In the genomic region with DNA sequence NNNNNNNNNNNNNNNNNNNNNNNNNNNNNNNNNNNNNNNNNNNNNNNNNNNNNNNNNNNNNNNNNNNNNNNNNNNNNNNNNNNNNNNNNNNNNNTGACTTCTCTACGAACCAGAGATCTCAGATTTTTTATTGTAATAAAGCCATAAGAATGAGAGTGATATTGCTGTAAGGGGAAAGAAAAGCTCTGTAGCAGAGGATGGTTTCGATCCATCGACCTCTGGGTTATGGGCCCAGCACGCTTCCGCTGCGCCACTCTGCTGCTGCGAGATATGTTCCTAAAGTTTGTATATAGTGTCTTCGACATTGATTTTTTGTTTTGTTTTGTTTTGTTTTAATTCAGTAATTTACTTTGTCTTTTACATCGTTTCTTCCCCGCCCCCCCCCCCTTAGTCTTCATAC, we compare ENCODE assay signal across 18 mouse cellular contexts. TPM values are rescaled to one million over a fixed set of nuclear protein-coding genes. Genes with fewer than 3 reads are reported as not detected.
DNase-seq lines count a peak whose midpoint lies in the region; ATAC-seq and TF ChIP-seq lines count a peak whose summit lies in the region.
"Had no signal": no experiment of that assay in that cellular context is flagged by ENCODE, and none has a peak within 500 bp of the region (broad histone marks: within the 10 kb centered on the region; RNA-seq: fewer than 3 reads in every experiment).

No protein-coding gene starts in this region.

- no peak overlapping the region for H3K9ac ChIP-seq in forebrain, embryonic 15.5 days (replicated peaks)
- H3K9ac ChIP-seq in liver, postnatal 0 days (replicated peaks), result no peak overlapping the region
- H3K9ac ChIP-seq in liver, embryonic 13.5 days, result no peak overlapping the region
- H3K9ac ChIP-seq: neural tube, embryonic 15.5 days had no signal

- no peak for ATAC-seq in forebrain, embryonic 15.5 days (replicated peaks)
- no peak for ATAC-seq in liver, postnatal 0 days
- ATAC-seq in liver, embryonic 13.5 days (ENCODE audit: low read depth), result peak; percentile 54

- H3K27me3 ChIP-seq in forebrain, embryonic 10.5 days (ENCODE audit: poor library complexity, severe bottlenecking), result no peaks in the 10 kb centered on the region; the same call in 1 of the 2 replicates
- H3K27me3 ChIP-seq in forebrain, embryonic 15.5 days, result no peaks in the 10 kb centered on the region
- H3K27me3 ChIP-seq in liver, postnatal 0 days (ENCODE audit: insufficient read depth, low read length), result no peaks in the 10 kb centered on the region
- H3K27me3 ChIP-seq in liver, embryonic 13.5 days, result no peaks in the 10 kb centered on the region

- H3K4me2 ChIP-seq in forebrain, embryonic 15.5 days (replicated peaks), result no peak overlapping the region
- no peak overlapping the region for H3K4me2 ChIP-seq in liver, postnatal 0 days (ENCODE audit: low read depth, low read length)
- peak overlapping the region; percentile 47 for H3K4me2 ChIP-seq in liver, embryonic 13.5 days
- H3K4me2 ChIP-seq: neural tube, embryonic 15.5 days had no signal

- no peaks in the 10 kb centered on the region for H3K9me3 ChIP-seq in forebrain, embryonic 10.5 days
- no peaks in the 10 kb centered on the region for H3K9me3 ChIP-seq in forebrain, embryonic 15.5 days
- H3K9me3 ChIP-seq in liver, postnatal 0 days (ENCODE audit: low read length), result no peaks in the 10 kb centered on the region
- no peaks in the 10 kb centered on the region for H3K9me3 ChIP-seq in liver, embryonic 13.5 days (replicated peaks)
- H3K9me3 ChIP-seq: neural tube, embryonic 15.5 days had no signal

- no peak for TF ChIP-seq EP300 in liver, postnatal 0 days (IDR thresholded peaks at IDR 0.05; ENCODE audit: low read depth)

- 4% methylated on average over 10 of the region's 10 CpGs for WGBS in forebrain, embryonic 10.5 days
- 19% methylated on average over 10 of the region's 10 CpGs for WGBS in forebrain, embryonic 15.5 days
- WGBS in liver, postnatal 0 days (ENCODE audit: insufficient replicate concordance), result 42% methylated on average over 10 of the region's 10 CpGs
- WGBS in liver, embryonic 13.5 days (ENCODE audit: insufficient replicate concordance), result 11% methylated on average over 10 of the region's 10 CpGs

- no peaks in the 10 kb centered on the region for H3K36me3 ChIP-seq in forebrain, embryonic 10.5 days (replicated peaks)
- H3K36me3 ChIP-seq in forebrain, embryonic 15.5 days, result no peaks in the 10 kb centered on the region
- H3K36me3 ChIP-seq in liver, postnatal 0 days (replicated peaks; ENCODE audit: insufficient read depth, low read length), result no peaks in the 10 kb centered on the region
- no peaks in the 10 kb centered on the region for H3K36me3 ChIP-seq in liver, embryonic 13.5 days
- H3K36me3 ChIP-seq: neural tube, embryonic 15.5 days had no signal

- TF ChIP-seq CTCF in liver, postnatal 0 days (IDR thresholded peaks at IDR 0.05; ENCODE audit: low read depth), result no peak

- no peak overlapping the region for H3K27ac ChIP-seq in forebrain, embryonic 10.5 days
- H3K27ac ChIP-seq in forebrain, embryonic 15.5 days (replicated peaks), result no peak overlapping the region
- H3K27ac ChIP-seq in liver, postnatal 0 days (ENCODE audit: low read depth), result no peak overlapping the region
- H3K27ac ChIP-seq in liver, embryonic 13.5 days, result no peak overlapping the region
- H3K27ac ChIP-seq: kidney, postnatal 0 days; neural tube, embryonic 15.5 days had no signal

- DNase-seq in forebrain, embryonic 10.5 days (ENCODE audit: extremely low spot score, low spot score), result no peak
- DNase-seq in liver, result peak; percentile 45
- DNase-seq in liver, postnatal 0 days, result no peak
- peak; percentile 68 for DNase-seq in R1 (ENCODE audit: low read depth, low spot score)
- DNase-seq in liver, embryonic 13.5 days, result no peak
- no peak for DNase-seq in adrenal gland, postnatal 25 days
- DNase-seq in kidney, postnatal 14 days, result no peak
- DNase-seq: B cell, adult 2 months; cerebellum, postnatal 14 days; gastrocnemius, postnatal 25 days; left cerebral cortex, postnatal 4 days; spleen, adult 18-20 months; thymus, postnatal 25 days had no signal

- H3K4me3 ChIP-seq in forebrain, embryonic 10.5 days, result peak overlapping the region; percentile 38
- no peak overlapping the region for H3K4me3 ChIP-seq in forebrain, embryonic 15.5 days
- H3K4me3 ChIP-seq in liver, postnatal 0 days (ENCODE audit: low read depth, low read length), result no peak overlapping the region
- H3K4me3 ChIP-seq in liver, embryonic 13.5 days (replicated peaks), result peak overlapping the region; percentile 2; the same call in 1 of the 2 replicates
- H3K4me3 ChIP-seq: neural tube, embryonic 15.5 days had no signal

- H3K4me1 ChIP-seq in forebrain, embryonic 10.5 days, result peaks cover 33% of the 10 kb centered on the region
- peaks cover 4% of the 10 kb centered on the region; the same call in 1 of the 2 replicates for H3K4me1 ChIP-seq in forebrain, embryonic 15.5 days
- peaks cover 8% of the 10 kb centered on the region for H3K4me1 ChIP-seq in liver, postnatal 0 days (ENCODE audit: insufficient read depth)
- H3K4me1 ChIP-seq in liver, embryonic 13.5 days (replicated peaks), result peaks cover 50% of the 10 kb centered on the region

RNA-seq across cellular contexts. Expression of gene Zfp184, which starts 13.9 kb away (rescaled TPM):
- polyA plus RNA-seq in forebrain, embryonic 10.5 days (2016; fragmentation: Nextera tagmentation; extraction: Ambion mirVana), result 24.3 and 26.8 TPM in 2 replicates
- polyA plus RNA-seq in forebrain, embryonic 15.5 days (2015; fragmentation: Nextera tagmentation; extraction: Ambion mirVana), result 23.6 and 24.7 TPM in 2 replicates
- 0.27 and 0.32 TPM in 2 replicates for polyA plus RNA-seq in liver, postnatal 0 days (2015; fragmentation: Nextera tagmentation; extraction: Ambion mirVana)
- 0.89 and 1.0 TPM in 2 replicates for polyA plus RNA-seq in liver, embryonic 13.5 days (2015; fragmentation: Nextera tagmentation; extraction: Ambion mirVana)
- 2.0 and 2.1 TPM in 2 replicates for total RNA-seq in adrenal gland, postnatal 25 days (2021)

RNA-seq across cellular contexts. Expression of gene Pom121l2, which starts 50.0 kb away (rescaled TPM):
- polyA plus RNA-seq in forebrain, embryonic 10.5 days (2016; fragmentation: Nextera tagmentation; extraction: Ambion mirVana), result 0.09 TPM in 1 of 2 replicates, not detected in the other
- not detected in 2 replicates for polyA plus RNA-seq in forebrain, embryonic 15.5 days (2015; fragmentation: Nextera tagmentation; extraction: Ambion mirVana)
- polyA plus RNA-seq in liver, postnatal 0 days (2015; fragmentation: Nextera tagmentation; extraction: Ambion mirVana), result not detected in 2 replicates
- not detected in 2 replicates for polyA plus RNA-seq in liver, embryonic 13.5 days (2015; fragmentation: Nextera tagmentation; extraction: Ambion mirVana)
- total RNA-seq in adrenal gland, postnatal 25 days (2021), result not detected in 2 replicates
- total RNA-seq: gastrocnemius, postnatal 25 days; megakaryocyte, adult 5-6 weeks had no signal
- polyA plus RNA-seq: heart, postnatal 0 days; kidney, postnatal 0 days; neural tube, embryonic 15.5 days had no signal

Comparison
In these comparisons a context has a peak if more than half of its experiments do, and no peak if none do; other contexts are left out.
1. DNase-seq: peak in liver (single experiment) and R1 (single experiment); none in forebrain, embryonic 10.5 days (single experiment), liver, postnatal 0 days (single experiment), liver, embryonic 13.5 days (single experiment), adrenal gland, postnatal 25 days (single experiment) and kidney, postnatal 14 days (single experiment).
2. H3K4me3 ChIP-seq: peak in forebrain, embryonic 10.5 days (single experiment) and liver, embryonic 13.5 days (single experiment); none in forebrain, embryonic 15.5 days (single experiment) and liver, postnatal 0 days (single experiment).
3. RNA of gene Zfp184, which starts 13.9 kb away (polyA plus RNA-seq): 23.6 to 24.7 TPM in forebrain, embryonic 15.5 days and 24.3 to 26.8 TPM in forebrain, embryonic 10.5 days; 0.89 to 1.0 TPM in liver, embryonic 13.5 days and 0.27 to 0.32 TPM in liver, postnatal 0 days; every median in the first group is over 10 times any median in the second.